Mouse (Mus musculus) T-cell, adult 66 days (primary cell): ENCODE data around the gene Hbs1l. TPM values are rescaled to one million over a fixed set of nuclear protein-coding genes. Genes with fewer than 3 reads are reported as not detected.

Experiments used
- total RNA-seq, 2 experiments: library from RNA; stranded (reverse); gene quantifications; 3 replicates in 1 of 2; 4 replicates in 1 of 2; pipeline ENCODE4 v1.2.4; 2023

Hbs1l gene
- 100 to 1,000 TPM; 132 to 138 TPM for total RNA-seq

DNA sequence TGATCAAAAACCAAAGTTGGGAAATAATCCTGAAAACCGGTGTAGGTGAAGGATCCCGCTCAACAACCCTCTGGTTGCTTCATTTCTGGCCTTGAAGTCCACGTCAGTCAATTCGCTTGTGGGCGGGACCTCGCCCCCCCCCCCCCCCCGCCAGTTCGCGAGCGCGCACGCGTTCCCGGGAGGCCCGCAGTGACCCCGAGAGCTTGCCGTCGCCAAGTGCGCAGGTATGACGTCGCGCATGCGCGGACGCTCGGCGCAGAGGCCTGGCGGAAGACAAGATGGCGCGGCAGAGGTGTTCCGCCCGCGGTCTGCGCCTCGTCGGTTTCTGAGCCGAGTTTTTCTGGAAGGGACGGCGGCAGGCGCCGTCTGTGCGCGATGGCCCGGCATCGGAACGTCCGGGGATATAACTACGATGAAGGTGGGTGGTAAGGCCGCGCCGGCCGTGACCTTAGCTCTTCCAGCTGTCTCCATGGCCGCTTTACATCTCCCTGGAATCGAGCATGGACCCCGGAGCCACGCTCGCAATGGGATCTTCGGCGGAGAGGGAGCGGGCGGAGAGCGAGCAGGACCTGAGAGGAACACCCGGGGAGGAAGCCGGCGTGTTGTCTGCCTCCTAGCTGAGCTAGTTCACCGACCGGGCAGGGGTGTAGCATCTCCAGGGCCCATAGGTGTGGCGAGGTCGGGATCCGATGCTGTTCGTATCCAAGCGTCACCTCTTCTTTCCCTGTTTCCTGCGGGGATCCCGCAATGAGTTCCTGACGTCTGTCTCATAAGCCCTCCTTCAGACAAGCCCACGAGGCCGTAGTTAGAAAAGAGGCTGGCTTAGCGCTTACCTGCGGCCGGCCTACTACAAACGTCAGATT, at the start of gene Hbs1l:
TSS of gene Hbs1l (plus strand) at position 221 of the 863 bp plus-strand sequence.

DNA sequence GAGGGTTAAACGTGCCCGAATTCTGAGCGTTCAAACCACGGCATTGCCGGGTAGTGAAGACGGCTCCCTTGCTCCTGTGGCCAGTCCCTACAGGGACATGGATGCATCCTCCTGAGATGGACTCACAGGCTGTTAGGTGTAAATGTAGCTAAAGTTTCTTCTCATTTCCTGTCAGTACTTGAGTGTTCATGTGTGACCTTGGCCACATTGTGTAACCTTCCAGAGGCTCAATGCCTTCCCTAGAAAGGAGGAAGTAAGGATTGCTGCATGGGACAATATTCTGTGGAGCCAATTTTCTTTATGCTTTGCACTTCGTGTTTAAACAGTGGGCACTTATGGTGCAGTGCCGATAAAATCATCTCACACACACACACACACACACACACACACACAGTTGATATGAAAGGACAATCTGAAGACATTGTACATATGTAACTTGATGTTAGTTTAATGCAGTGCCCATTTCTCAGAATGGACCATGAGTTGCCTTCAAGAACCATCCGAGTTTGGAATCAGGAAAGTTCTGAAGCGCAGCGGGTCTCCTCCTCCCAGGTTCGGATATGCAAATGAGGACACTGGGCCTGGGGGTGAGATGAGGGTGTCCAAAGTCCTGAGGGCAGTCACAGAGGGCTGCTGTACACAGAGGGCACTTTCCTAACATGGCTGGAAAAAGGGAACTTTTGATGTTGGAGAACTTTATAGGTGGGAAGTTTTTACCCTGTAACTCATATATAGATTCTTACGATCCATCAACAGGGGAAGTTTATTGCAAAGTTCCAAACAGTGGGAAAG, 81.1 kb downstream of the Hbs1l start, which contains the start of gene Aldh8a1:
TSS of gene Aldh8a1 (plus strand) at position 610 of the 792 bp plus-strand sequence.

Other genes with a start within 250 kb of the Hbs1l start
- 10 to 100 TPM; 57.5 to 70.2 TPM for gene Myb, start 135.0 kb upstream of the Hbs1l start, total RNA-seq
- gene Aldh8a1, start 81.3 kb downstream of the Hbs1l start, total RNA-seq = under 1 TPM; 0.56 to 0.64 TPM